Mouse (Mus musculus) midbrain, embryonic 12.5 days (tissue): Measurements from ENCODE around the gene Fam72a. TPM values are rescaled to one million over a fixed set of nuclear protein-coding genes. Genes with fewer than 3 reads are reported as not detected.

Experiments used
- ATAC-seq: fragments of 200-750 bp; cut with Nextera tagmentation; 2 replicates; pipeline ENCODE4 v1.8.0; 2017; ENCODE audit warnings: low read depth, moderate TSS enrichment, moderate library complexity; ENCODE audit not compliant: low FRiP score
- H3K27ac ChIP-seq: fragments of 300-500 bp; sonication (generic); replicated peaks from 2 replicates; pipeline ENCODE4 v1.5.1; 2016; ENCODE audit warnings: mild to moderate bottlenecking
- H3K27me3 ChIP-seq: fragments of 300-500 bp; sonication (generic); 2 replicates; pipeline ENCODE4 v1.6.1; 2016; ENCODE audit warnings: mild to moderate bottlenecking
- H3K36me3 ChIP-seq: fragments of 300-500 bp; sonication (generic); 2 replicates; pipeline ENCODE4 v1.6.1; 2016
- H3K4me1 ChIP-seq: fragments of 300-500 bp; sonication (generic); 2 replicates; pipeline ENCODE4 v1.6.1; 2016
- H3K4me2 ChIP-seq: fragments of 300-500 bp; sonication (generic); replicated peaks from 2 replicates; pipeline ENCODE4 v1.6.1; 2016; ENCODE audit warnings: mild to moderate bottlenecking, moderate library complexity
- H3K4me3 ChIP-seq: fragments of 300-500 bp; sonication (generic); 2 replicates; pipeline ENCODE4 v1.5.1; 2016; ENCODE audit warnings: mild to moderate bottlenecking
- H3K9ac ChIP-seq: fragments of 300-500 bp; sonication (generic); replicated peaks from 2 replicates; pipeline ENCODE4 v1.6.1; 2016; ENCODE audit warnings: mild to moderate bottlenecking, moderate library complexity
- H3K9me3 ChIP-seq: fragments of 300-500 bp; sonication (generic); 2 replicates; pipeline ENCODE4 v1.6.1; 2016; ENCODE audit warnings: mild to moderate bottlenecking
- WGBS: fragments of 180-500 bp; shearing (Covaris S2); methylation state at CpG from one replicate; pipeline ENCODE4 v1.1.7; 2016; 5-methylcytosine and 5-hydroxymethylcytosine counted together
- polyA plus RNA-seq: library from polyadenylated mRNA; unstranded; fragments of >200 nt; fragmentation: Nextera tagmentation; extraction: Ambion mirVana; gene quantifications from 2 replicates; pipeline ENCODE4 v1.2.1, GENCODE M21; 2016

Gene Fam72a
- polyA plus RNA-seq, 1 experiment from 2014 or later, result 4.1 TPM

- no peak overlapping the region for H3K27ac ChIP-seq
- 93% methylated on average over 4 of the region's 4 CpGs for WGBS
- no peak overlapping the region for H3K9ac ChIP-seq
- H3K36me3 ChIP-seq, result peaks cover 5% of the 10 kb centered on the region; the same call in 1 of the 2 replicates
- ATAC-seq, result no peak
- no peak overlapping the region for H3K4me3 ChIP-seq
- no peaks in the 10 kb centered on the region; the same call in 1 of the 2 replicates for H3K4me1 ChIP-seq
- H3K9me3 ChIP-seq, result no peaks in the 10 kb centered on the region
- H3K27me3 ChIP-seq, result no peaks in the 10 kb centered on the region
- no peak overlapping the region for H3K4me2 ChIP-seq
Measured at GRCm38 (mm10) chr1:131539771-131540170, 12.1 kb downstream of the Fam72a start.

DNA sequence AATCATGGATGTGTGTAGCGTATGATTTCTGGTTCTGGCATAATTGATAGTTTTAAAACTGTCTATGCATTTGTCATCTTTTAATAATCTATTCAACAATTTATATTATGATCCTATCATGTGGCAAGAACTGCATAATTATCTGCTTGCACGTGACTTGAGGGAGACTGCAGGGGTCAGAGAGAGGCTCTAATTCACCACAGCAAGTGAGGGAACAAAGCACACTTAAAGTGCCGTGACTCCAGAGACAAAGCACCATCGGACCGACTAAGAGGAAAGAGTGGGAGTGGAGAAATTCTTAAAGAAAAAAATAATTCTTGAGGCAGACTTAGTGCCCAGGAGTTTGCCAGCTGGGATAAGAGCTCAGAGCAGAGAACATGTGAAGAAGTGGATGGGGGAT, 13.1 kb downstream of the Fam72a start:
- Histone ChIP-seq H3K4me3 (no peak overlapping the region), H3K9ac (no peak overlapping the region), H3K4me1 (no peaks in the 10 kb centered on the region; the same call in 1 of the 2 replicates), H3K36me3 (no peaks in the 10 kb centered on the region), H3K9me3 (no peaks in the 10 kb centered on the region), H3K27me3 (no peaks in the 10 kb centered on the region), H3K27ac (no peak overlapping the region), H3K4me2 (no peak overlapping the region)
- no peak; the same call in 1 of the 2 replicates for ATAC-seq
- WGBS, result 45% methylated on average over 5 of the region's 5 CpGs

DNA sequence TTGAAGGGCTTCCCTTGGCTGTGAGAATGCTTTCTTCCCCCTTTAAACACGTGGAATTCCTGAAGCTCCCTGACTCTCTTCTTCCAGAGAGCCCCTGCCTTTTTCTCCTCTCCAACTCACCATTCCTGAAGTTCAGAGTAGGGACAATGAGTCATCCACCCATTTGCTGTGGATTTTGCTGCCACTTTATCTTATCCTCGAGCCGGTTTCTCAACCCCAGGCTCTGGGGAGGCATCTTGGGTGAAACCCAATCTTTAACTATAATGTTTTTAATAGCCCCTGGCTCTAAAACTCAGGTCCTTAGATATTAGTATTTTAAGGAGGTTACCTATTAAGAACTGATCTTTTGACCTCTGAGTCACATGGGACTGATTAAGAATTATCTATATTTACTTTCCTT, 13.7 kb downstream of the Fam72a start:
- no peaks in the 10 kb centered on the region for H3K36me3 ChIP-seq
- no peaks in the 10 kb centered on the region; the same call in 1 of the 2 replicates for H3K4me1 ChIP-seq
- H3K4me3 ChIP-seq, result no peak overlapping the region
- H3K9me3 ChIP-seq, result no peaks in the 10 kb centered on the region
- WGBS, result 61% methylated on average over 3 of the region's 3 CpGs
- no peak overlapping the region for H3K9ac ChIP-seq
- no peak overlapping the region for H3K4me2 ChIP-seq
- H3K27me3 ChIP-seq, result no peaks in the 10 kb centered on the region
- no peak overlapping the region for H3K27ac ChIP-seq
- ATAC-seq, result no peak

- H3K36me3 ChIP-seq, result no peaks in the 10 kb centered on the region
- no peak overlapping the region for H3K9ac ChIP-seq
- WGBS, result 92% methylated on average over 5 of the region's 5 CpGs
- no peaks in the 10 kb centered on the region for H3K27me3 ChIP-seq
- no peak overlapping the region for H3K27ac ChIP-seq
- no peak overlapping the region for H3K4me3 ChIP-seq
- no peak for ATAC-seq
- no peaks in the 10 kb centered on the region; the same call in 1 of the 2 replicates for H3K4me1 ChIP-seq
- H3K9me3 ChIP-seq, result no peaks in the 10 kb centered on the region
- no peak overlapping the region for H3K4me2 ChIP-seq
Measured at GRCm38 (mm10) chr1:131541903-131542302, 14.2 kb downstream of the Fam72a start.

DNA sequence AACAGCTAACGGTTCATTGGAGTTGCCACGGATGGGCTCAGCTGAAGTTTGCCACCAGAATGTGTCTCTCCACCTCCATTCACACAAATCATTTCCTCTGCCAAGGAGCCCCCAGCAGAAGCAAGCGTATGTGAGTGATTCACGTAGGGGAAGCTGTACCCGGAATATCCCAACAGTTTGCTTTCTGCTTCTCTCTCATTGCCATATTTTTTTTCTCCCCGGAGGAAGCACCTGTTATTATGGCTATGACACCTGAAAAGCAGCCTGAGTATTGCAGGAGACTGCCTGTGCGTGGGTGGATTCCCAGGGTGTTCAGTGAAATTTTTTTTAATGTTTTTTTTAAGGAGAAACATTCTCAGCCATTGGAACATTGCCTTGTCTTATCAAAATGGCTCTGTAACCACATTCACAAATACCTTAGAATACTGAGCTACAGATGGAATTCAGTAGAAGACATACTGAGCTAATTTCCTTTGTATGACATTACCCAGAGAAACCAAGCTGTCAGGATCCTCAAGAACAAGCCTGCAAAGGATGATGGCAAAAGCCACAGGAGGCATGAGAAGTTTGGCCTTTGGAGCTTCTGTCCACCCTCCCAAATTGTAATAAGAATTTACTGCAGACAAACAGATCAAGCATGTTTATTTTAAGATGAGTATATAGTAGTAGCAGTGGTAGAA, 16.3 kb downstream of the Fam72a start:
- Histone ChIP-seq H3K4me1 (peaks cover 4% of the 10 kb centered on the region; the same call in 1 of the 2 replicates), H3K4me2 (no peak overlapping the region), H3K9ac (no peak overlapping the region), H3K36me3 (no peaks in the 10 kb centered on the region), H3K27me3 (no peaks in the 10 kb centered on the region), H3K4me3 (no peak overlapping the region), H3K9me3 (no peaks in the 10 kb centered on the region), H3K27ac (no peak overlapping the region)
- no peak for ATAC-seq
- 87% methylated on average over 7 of the region's 7 CpGs for WGBS

GRCm38 (mm10) chr1:131546798-131547690, 19.3 kb downstream of the Fam72a start:
- no peak overlapping the region for H3K9ac ChIP-seq
- no peaks in the 10 kb centered on the region for H3K36me3 ChIP-seq
- H3K27ac ChIP-seq, result no peak overlapping the region
- H3K9me3 ChIP-seq, result no peaks in the 10 kb centered on the region
- WGBS, result 78% methylated on average over 13 of the region's 13 CpGs
- no peak overlapping the region for H3K4me2 ChIP-seq
- H3K4me1 ChIP-seq, result peaks cover 4% of the 10 kb centered on the region; the same call in 1 of the 2 replicates
- no peak overlapping the region for H3K4me3 ChIP-seq
- ATAC-seq, result no peak
- no peaks in the 10 kb centered on the region for H3K27me3 ChIP-seq

DNA sequence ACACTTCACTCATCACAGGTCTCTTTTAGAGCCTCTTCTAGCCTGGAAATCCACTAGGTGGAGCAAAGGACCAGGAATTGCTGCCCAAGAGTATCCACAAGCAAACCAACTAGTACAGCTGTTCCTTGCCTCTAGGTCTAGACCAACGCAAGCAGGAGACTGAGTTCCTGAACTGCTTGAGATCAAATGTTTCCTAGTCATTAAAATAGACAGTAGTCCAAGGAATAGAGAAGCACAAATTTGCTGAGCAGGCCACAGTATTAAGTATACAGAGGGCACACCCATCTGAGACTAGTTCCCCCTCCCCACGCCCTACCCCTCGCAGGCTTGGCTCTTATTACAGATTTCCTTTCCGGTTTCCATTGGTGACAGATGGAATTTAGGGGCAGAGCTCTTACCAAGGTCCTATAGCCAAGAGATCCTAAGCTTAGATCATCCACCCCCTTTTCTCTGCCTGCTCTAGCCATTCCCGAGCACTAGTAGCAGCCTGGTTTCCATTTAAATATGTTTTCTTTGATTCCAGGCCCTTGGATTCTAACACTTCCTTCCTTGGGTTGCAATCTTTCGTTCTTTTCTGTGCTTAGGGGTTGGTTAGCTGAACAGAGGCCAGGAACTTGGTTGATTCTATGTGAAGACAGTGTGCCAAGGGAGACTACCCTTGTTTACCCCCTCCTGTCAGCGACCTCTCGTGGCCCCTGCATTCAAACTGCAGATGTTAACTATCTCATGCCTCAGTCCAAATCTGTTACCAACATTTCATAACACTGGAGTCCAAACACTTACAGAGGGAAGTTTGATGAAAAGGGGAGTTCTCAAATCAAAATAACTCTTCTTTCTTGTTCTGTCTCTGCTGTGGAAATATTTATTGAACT, 21.0 kb downstream of the Fam72a start:
- peaks cover 4% of the 10 kb centered on the region; the same call in 1 of the 2 replicates for H3K4me1 ChIP-seq
- no peaks in the 10 kb centered on the region for H3K36me3 ChIP-seq
- H3K9me3 ChIP-seq, result no peaks in the 10 kb centered on the region
- WGBS, result 34% methylated on average over 8 of the region's 8 CpGs
- no peak overlapping the region for H3K9ac ChIP-seq
- H3K27me3 ChIP-seq, result no peaks in the 10 kb centered on the region
- no peak for ATAC-seq
- no peak overlapping the region for H3K4me3 ChIP-seq
- H3K27ac ChIP-seq, result no peak overlapping the region
- H3K4me2 ChIP-seq, result no peak overlapping the region

GRCm38 (mm10) chr1:131551956-131552355, 24.3 kb downstream of the Fam72a start:
- H3K27me3 ChIP-seq, result no peaks in the 10 kb centered on the region
- peaks cover 12% of the 10 kb centered on the region for H3K4me1 ChIP-seq
- no peaks in the 10 kb centered on the region for H3K9me3 ChIP-seq
- no peak; the same call in 1 of the 2 replicates for ATAC-seq
- no peak overlapping the region for H3K4me3 ChIP-seq
- no peak overlapping the region for H3K4me2 ChIP-seq
- no peak overlapping the region for H3K9ac ChIP-seq
- 90% methylated on average over 2 of the region's 2 CpGs for WGBS
- no peak overlapping the region for H3K27ac ChIP-seq
- no peaks in the 10 kb centered on the region for H3K36me3 ChIP-seq

- ATAC-seq, result no peak
- Histone ChIP-seq H3K27me3 (no peaks in the 10 kb centered on the region), H3K27ac (no peak overlapping the region), H3K36me3 (no peaks in the 10 kb centered on the region), H3K4me2 (no peak overlapping the region), H3K9ac (no peak overlapping the region), H3K4me1 (peaks cover 12% of the 10 kb centered on the region), H3K9me3 (no peaks in the 10 kb centered on the region), H3K4me3 (no peak overlapping the region)
Measured at GRCm38 (mm10) chr1:131553428-131553827, 25.7 kb downstream of the Fam72a start.

DNA sequence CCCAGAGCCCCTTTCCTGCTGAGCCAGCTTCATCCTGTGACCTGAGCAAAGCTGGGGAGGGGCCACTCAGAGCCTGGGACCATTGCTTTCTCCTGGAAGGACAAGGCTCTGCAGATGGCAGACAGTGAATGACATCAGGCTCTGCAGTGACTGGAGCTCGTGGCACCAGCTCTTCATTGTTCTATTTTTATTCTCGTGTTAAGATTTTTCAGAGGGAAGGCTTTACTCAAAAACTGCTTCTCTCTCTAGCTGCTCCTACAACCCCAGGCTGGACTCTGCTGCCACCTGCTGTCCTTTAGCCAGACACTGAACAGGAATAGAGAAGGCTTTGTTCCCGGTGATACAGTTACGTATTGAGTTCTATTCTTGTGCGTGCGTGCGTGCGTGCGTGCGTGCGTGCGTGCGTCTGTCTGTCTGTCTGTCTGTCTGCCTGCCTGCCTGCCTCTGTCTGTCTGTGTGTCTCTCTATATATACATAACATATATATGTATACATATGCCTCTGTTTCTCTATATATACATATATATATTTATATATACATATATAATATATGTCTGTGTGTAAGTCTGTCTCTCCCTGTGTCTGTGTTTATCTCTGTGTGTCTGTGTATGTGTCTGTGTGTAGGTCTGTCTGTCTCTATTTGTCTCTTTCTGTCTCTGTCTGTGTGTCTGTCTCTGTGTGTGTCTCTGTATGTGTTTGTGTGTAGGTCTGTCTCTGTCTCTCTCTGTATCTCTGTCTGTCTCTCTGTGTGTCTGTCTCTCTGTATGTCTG, 27.5 kb downstream of the Fam72a start:
- Histone ChIP-seq H3K4me1 (peaks cover 8% of the 10 kb centered on the region; the same call in 1 of the 2 replicates), H3K36me3 (no peaks in the 10 kb centered on the region), H3K27ac (peak overlapping the region; percentile 39; the same call in 1 of the 2 replicates), H3K9ac (peak overlapping the region; percentile 33), H3K9me3 (no peaks in the 10 kb centered on the region), H3K4me2 (peak overlapping the region; percentile 45), H3K27me3 (no peaks in the 10 kb centered on the region), H3K4me3 (no peak overlapping the region)
- 13% methylated on average over 13 of the region's 13 CpGs for WGBS
- ATAC-seq, result peak; percentile 95

GRCm38 (mm10) chr1:131560500-131560899, 32.8 kb downstream of the Fam72a start:
- no peak overlapping the region for H3K27ac ChIP-seq
- H3K4me1 ChIP-seq, result 0 out of 2 replicates have a peak, but pooled peaks cover under 1% of the 10 kb centered on the region
- H3K9me3 ChIP-seq, result no peaks in the 10 kb centered on the region
- no peaks in the 10 kb centered on the region for H3K36me3 ChIP-seq
- no peak overlapping the region for H3K9ac ChIP-seq
- no peak overlapping the region for H3K4me3 ChIP-seq
- no peak for ATAC-seq
- H3K27me3 ChIP-seq, result no peaks in the 10 kb centered on the region
- H3K4me2 ChIP-seq, result no peak overlapping the region
